Mouse (Mus musculus): ENCODE results near the gene Gnat2. TPM values are rescaled to one million over a fixed set of nuclear protein-coding genes. Genes with fewer than 3 reads are reported as not detected.

The Gnat2 gene
- total RNA-seq, 4 experiments from 2014 or later: 0.61 TPM; not detected in 3

DNA sequence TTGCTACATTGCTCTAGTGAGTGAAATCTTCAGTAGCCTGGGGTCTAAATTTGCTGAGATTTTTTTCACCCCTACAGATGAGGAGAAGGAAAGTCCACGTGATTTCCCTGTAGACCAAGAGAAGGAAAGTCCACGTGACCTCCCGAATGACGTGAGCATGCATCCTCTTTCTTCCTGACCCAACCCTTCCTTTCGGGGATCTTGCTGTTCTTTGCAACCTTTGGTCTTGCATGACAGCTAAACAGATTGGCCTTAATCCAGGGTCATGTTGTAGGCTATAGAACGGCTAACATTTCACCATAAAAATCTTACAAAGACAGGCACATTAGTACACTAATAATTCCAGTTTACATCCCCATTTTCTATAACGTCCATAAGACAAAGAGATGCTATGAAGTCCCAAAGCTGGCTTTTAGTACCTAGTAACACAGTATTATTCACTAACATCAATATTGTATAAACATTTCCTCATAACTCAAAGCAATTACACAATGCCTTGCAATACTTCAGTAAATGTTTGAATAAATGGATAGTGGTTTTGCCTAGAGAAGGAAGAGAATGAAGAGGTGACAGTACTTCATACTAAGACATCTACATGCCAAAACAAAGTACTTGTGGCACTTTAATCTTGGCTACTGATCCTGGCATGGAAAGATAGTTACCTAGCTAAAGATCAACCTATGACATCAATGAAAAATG, 21.2 kb downstream of the Gnat2 start:
- DNase-seq (ENCODE audit: low spot score in 2 of 2): no peak

DNA sequence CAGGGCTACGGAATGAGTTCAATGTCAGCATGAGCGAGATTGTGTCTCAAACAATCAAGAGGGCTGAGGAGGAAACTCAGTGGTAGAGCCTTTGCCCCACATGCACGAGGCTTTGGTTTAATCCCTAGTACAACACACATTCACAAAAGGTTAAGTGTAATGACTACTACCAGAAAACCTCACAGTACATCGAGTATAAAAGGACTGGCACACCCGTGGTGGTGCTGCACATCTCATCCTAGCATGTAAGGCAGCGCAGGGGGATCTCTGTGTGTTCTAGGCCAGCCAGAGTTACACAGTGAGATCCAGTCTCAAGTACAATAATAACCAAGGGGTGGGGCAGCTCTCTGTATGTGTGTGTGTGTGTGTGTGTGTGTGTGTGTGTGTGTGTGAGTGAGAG, 24.9 kb downstream of the Gnat2 start:
- DNase-seq (ENCODE audit: low spot score in 2 of 2): no peak

DNA sequence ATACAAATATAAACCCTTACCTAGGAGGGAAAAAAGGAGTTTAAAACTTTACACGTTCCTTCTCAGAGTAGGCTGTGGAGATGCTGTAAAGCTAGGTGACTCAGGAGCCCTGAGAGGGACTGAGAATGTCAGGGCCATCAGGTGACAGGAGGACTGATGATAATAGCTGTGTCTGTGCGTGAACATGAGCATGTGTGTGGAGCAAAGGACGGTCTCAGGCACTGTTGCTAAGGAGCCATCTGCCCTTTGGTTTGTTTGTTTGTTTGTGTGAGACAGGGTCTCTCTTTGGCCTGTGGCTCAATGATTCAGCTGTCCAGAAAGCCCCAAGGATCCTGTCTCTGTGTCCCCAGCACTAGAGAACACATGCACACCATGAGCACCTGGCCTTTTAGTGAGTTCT, 28.5 kb downstream of the Gnat2 start:
- DNase-seq (ENCODE audit: low spot score in 2 of 2): no peak

DNA sequence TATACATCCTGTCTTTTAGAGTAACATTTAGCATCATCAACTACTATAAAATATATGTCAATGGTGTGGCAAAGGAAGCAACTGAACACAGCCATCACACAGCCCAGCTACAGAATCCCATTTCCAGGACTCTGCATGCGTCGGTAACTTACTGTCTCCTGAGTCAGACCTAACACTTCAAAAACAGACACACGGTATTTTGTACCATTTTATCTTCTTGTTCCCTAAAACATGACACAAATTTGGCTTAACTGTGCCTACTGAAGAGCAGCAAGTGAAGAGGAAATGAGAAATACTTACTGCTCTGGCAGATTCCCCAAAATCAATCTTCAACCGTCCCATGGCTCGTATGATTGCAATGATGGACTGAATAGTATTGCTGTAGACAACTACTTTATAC, 30.7 kb downstream of the Gnat2 start:
- DNase-seq (ENCODE audit: low spot score in 2 of 2): no peak

DNA sequence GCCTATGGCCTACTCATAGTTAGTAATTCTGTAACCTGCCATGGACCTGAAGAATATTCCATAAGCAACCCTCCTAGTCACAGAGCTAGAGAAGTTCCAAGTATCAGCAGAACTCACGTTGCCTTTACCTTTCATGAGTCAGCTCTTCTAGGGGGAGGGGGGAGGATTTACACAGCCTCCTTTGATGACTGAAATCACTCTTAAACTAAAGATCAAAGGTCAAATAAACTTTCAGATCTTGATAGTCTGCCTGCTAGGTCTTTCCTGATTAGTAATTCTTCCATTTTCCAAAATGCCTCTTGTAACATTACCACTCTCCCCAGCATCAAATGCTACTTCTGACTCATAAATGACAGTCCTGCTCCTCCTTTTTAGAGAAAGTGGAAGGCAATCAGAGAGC, 31.5 kb downstream of the Gnat2 start:
- no peak for DNase-seq (ENCODE audit: low spot score in 2 of 2)

DNA sequence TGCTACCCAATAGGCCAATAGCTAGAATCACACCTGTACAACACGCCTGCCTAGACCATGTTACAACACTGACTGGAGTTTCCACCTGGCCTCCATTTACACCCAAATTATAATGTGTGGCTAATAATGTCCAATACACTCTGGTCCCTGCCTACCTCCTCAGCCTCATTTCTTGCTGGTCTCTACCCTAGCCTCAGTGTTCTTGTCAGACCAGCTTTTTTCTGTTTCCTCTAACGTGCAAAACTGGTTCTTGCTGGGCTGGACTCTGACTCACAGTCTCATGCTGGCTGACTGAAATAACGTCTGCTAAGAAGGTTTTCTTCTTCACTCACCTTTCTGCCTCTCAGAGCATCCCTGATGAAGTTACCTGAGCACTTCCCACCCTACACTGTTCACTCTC, 33.7 kb downstream of the Gnat2 start:
- no peak for DNase-seq (ENCODE audit: low spot score in 2 of 2)

DNA sequence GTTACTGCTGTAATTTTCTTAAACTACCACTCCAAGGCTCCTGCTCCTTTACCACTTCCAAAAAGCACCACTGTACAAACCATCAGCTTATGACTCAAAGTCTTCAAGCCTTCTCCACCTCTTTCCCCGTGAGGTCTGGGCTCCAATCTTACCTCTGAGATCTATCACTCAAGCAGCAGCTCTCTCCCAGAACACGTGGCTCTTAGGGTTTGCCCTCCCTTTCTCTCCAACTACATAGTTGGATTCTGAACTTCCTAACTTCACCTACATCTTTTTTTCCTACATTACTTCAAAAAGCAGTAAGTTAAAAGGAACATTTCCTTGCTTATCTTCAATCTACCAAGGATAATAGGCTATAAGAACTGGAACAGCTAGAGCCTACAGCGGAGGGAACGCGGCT, 35.9 kb downstream of the Gnat2 start:
- DNase-seq (ENCODE audit: low spot score in 2 of 2): no peak

DNA sequence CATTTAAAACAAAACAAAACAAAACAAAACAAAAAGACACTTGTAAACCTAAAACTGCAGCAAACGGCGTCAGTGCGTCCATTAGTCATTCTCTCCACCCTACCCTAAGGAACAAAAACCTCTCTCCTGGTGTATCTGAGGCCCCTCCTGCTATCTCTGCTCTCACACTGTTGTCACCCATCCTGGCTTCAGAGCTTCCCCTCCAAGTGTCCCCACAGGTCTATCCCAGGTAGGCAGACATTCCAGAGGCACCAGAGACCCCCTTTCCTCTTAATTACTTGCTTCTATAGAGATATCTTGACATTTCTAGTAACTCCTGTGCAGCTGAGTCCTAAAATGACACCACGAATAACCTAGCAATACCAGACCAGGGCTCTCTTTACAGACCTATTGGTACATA, 36.8 kb downstream of the Gnat2 start:
- no peak for DNase-seq (ENCODE audit: low spot score in 2 of 2)

DNA sequence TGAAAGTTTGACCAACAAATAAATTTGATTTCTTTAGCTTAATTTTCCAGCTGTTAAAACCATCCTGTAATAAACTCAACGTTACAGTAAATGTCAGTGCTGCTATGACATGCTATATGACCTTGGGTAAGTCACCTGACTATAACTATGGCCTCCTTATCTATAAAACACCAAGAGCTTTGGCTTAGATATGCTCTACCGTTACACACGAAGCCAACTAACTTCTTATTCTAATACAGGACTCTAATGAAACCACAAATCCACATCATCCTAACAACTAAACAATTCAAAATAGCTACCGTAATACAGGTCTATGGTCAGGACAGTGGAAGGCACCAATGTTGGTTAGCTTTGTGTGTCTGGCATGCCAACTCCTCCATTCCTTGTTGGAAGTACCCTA, 37.2 kb downstream of the Gnat2 start:
- DNase-seq (ENCODE audit: low spot score in 2 of 2): no peak

DNA sequence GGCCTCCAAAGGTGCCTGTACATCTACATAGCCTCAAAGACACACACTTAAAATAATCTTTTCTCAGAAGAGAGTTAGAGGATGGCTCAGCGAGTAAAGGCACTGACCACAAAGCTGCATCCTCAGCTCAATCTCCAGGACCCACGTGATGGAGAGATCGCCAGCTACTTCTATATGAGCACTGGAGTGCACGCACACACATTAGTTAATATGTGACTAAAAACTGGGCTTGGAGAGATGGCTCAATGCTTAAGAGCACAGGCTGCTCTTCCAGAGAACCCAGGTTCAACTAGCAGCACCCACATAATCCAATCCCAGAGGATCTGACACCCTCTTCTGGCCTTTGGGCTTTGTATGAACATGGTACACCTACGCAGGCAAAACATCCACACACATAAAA, 38.6 kb downstream of the Gnat2 start:
- DNase-seq (ENCODE audit: low spot score in 2 of 2): no peak

DNA sequence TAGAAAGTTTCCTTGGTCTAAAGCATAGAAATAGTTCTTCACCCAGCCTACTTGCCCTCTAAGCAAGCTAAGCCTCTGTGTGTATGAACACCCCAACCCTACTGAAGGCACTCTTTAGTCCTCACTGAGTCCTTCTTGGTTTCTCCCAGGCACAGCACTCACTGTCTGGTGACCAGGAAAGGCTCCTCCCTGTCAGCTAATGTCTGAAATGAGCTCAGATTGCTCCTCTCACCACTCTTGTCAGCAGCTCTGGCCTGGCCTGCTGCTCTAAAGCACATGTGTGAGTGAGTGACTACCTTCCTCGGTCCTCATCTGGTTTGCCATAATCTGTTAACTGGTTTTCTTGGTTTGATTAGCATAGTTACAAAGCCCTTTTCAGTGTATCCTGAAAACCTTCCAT, 39.2 kb downstream of the Gnat2 start:
- no peak for DNase-seq (ENCODE audit: low spot score in 2 of 2)

DNA sequence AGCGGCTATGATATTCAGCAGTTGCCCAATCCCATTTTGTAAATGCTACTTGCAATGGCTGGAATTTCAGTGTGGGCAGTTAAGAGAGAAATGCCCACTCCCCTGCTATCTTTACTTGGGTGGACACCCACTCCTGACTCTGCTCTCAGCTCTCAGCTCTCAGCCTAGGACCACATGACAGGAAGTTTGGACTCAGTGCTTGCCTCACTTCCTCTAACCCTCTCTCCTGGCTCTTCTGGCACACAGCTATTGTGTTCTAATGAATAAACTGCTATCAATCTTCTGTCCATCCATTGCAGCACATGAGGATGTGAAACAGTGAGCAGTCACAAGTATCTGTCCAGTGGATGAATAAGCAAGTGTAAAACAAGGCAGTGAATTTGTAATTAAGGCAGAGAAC, 39.9 kb downstream of the Gnat2 start:
- no peak for DNase-seq (ENCODE audit: low spot score in 2 of 2)

DNA sequence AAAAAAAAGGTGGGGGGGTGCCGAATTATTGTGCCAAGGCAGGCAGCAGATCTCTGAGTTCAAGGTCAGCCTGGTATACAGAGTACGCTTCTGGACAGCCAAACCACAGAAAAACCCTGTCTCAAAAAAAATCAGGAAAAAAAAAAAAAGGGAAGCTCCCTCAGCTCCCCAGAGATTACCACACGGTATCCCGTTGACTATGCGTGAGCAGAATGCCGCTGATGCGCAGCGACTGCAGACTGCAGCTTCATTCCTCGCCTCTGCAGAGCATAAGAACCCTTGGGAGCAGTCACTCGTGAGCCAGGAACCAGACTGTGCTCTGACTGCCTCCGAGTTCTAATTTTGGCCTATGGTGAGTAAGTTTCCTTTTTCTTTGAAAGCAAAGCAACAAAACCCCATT, 42.1 kb downstream of the Gnat2 start:
- DNase-seq (ENCODE audit: low spot score in 2 of 2): peak in 1 of 2 experiments; percentile 61

DNA sequence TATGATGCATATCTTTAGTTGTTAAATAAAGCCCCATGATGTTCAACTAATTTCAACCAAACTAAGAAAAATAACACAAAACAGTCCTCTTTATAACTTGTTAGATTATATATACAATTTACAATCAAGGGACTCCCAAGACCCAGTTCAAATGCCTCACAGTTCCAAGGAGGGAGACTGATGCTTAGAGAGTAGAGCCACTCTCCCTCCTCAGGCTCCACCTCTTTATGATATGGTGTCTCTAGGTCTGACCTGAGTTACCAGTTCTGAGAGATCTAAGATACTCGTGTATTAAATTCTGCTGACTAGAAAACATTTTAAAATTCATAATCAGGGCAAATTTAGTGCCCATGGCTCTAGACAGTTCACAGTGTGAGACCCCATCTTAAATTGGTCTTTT, 46.5 kb downstream of the Gnat2 start:
- DNase-seq (ENCODE audit: low spot score in 2 of 2): no peak

DNA sequence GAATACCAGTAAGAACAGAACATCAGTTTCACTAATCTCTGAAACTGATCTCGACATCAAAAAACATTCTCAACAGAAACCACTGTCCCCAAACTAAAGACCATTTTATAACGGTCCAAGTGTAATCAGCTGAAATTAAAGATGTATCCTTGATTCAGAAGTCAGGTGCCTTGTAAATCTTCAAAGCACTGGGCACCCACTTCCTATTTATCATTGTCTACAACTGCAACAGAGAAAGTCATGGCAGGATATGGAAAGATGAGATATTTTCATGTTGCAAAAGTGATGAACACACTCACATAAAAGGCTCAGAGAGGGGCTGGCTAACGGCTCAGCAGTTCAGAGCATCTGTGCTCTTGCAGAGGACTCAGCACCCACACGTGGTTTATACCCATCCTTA, 48.2 kb downstream of the Gnat2 start:
- no peak for DNase-seq (ENCODE audit: low spot score in 2 of 2)

DNA sequence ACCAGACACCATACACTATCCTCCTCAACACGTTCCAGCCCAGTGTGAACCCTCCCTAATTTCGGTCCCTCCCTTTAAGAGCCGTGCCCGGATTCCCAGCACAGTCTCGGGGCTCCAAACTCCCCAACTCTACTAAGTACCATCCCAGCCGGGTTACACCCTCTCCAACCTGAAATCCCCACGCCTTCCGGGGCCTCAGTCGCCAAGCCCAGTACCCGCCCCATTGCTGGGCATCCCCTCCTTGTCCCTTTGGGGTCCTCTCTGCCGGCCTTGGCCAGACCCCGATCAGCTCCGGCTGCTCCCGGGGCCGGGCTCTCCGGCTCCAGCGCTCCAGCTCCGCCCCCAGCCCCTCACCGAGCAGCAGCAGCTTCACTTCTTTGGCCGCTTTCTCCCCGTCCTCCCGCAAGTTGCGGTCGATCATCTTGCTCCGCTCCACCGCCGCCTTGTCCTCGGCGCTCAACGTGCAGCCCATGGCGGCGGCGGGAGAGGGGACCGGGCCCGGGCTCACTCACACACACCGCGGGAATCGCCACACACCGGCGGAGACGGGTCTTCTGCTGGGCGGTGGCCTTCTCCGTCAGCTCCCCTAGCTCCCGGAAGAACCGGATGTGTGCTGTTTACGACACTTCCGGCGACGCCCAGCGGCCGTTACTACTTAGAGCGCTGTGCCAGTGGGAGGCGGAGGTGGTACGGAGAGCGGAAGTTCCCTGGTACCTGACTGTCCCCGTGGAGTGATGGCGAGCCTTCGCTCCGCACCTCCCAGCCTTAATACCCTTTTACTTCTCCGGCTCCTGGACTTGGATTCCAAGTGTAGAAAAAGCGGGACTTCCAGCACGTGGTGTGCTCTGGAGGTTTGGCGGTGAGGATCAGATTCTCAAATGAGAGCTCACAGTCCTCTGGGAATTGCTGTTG, 53.2 kb downstream of the Gnat2 start, which contains the start of gene Gnai3:
Gene Gnai3, minus strand, starts transcription at position 613 of the 912 bp plus-strand sequence.
- peak; percentile 86 to 88 for DNase-seq (ENCODE audit: low spot score in 2 of 2)

DNA sequence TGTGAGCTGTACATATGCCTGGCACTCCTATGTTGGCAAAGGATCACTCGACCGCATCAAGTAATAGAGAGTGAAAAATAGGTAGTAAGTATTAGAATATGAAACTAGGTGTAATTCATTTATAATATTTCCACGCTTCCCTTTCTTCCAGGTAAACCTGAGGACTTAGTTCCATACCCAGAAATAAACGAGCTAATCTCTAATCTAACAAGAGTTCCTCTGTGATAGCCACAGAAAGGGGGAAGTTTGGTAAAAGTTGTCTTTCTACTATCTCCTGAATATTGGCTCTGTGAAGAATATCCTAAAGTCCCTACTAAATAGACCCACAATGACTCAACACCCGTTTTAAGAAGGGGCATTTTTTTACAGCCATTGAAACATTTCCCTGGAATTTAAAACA, 54.1 kb downstream of the Gnat2 start:
- no peak for DNase-seq (ENCODE audit: low spot score in 2 of 2)

DNA sequence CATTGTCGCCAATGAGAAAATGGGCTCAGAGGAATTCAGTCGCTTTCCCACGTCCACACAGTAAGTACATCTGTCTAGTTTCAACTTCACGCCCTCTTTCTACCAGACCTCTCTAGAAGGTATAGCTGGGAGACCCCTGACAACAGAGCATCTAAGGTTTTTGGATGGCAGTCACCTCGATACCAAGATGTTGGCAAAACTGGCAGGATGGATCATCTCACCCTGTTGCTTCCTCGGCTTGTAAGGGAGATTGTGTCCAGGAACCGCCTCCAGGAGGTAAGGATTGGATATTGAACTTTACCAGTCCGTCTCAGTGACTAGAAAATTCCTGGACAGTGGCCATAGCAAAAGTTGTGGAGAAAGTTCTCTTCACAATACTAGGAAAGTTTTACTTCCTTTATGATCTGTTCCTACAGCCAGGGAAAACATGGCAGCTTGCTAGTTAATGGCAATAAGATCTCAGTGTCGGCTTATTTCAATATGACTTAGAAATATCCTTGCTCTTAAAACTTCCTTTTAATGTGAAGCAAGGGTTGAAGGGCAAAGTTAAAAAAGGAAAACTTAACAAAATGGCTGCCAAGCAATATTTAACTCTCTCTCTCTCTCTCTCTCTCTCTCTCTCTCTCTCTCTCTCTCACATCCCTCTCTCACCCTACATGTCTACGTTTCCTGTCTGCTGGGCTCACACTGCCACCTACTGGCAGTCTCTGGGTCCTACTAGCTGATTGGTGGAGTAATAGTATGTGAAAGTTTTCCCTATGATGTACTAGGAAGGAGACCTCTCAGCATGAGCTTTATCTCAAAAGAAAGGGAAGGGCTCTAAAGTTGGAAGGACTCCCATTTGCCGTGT, 55.0 kb downstream of the Gnat2 start:
- peak; percentile 79 to 92 for DNase-seq (ENCODE audit: low spot score in 2 of 2)

Data from layer of hippocampus, adult 8-10 months (tissue).